Mouse (Mus musculus): ENCODE results near the gene Bend3.

- TF ChIP-seq CTCF (IDR thresholded peaks at IDR 0.05) (no peak), EP300 (IDR thresholded peaks at IDR 0.05) (no peak)
Observed at GRCm38 (mm10) chr10:43527283-43528269, 48.9 kb downstream of the Bend3 start.

Data from lung, postnatal 0 days (tissue).